Mouse (Mus musculus): ENCODE results near the gene Pip4k2c.

DNA sequence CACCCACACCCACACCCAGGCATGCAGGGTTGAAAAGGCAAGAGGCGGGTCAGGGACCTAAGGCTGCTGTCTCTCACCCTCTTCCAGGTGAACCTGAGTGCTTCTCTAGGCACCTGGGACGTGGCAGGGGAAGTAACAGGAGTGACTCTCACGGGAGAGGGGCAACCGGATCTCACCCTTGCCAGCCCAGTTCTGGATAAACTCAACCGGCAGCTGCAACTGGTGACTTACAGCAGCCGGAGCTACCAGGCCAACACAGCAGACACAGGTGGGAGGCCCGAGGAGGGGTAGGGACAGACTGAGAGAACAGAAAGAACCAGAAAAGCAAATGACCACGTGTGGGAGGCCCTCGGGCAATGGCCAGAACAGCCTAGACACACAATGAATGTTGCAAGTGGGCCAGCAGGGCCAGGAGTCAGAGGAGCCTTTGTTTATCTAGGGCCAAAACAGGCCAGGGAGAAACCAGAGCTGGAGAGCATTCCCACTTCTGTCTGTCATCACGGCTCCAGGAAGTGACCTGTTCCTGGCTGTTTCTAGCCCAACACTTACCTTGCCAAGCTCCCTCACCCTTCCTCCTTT, 43.7 kb downstream of the Pip4k2c start:
- TF ChIP-seq CTCF (IDR thresholded peaks at IDR 0.05; ENCODE audit: low read depth, low read length) (no peak), GATA1 (IDR thresholded peaks at IDR 0.05; ENCODE audit: borderline replicate concordance, low read length) (no peak), POLR2AphosphoS5 (IDR thresholded peaks at IDR 0.05; ENCODE audit: insufficient replicate concordance, low read depth, low read length) (no peak)

Data from G1E (cell line).